Mouse (Mus musculus) small intestine, adult 2 months (tissue): ENCODE results near the gene Tnp2. TPM values are rescaled to one million over a fixed set of nuclear protein-coding genes. Genes with fewer than 3 reads are reported as not detected.

Source experiments
- H3K27ac ChIP-seq: fragments of 200-500 bp; 2 replicates; pipeline ENCODE4 v1.5.1; 2012; ENCODE audit warnings: low read depth, low read length, control low read depth, inconsistent platforms; ENCODE audit not compliant: insufficient read depth
- H3K27me3 ChIP-seq: fragments of 200-500 bp; 2 replicates; pipeline ENCODE4 v1.6.1; 2012; ENCODE audit warnings: mild to moderate bottlenecking, moderate library complexity, low read length, inconsistent platforms; ENCODE audit not compliant: control insufficient read depth, insufficient read depth
- H3K36me3 ChIP-seq: fragments of 200-500 bp; 2 replicates; pipeline ENCODE4 v1.6.1; 2012; ENCODE audit warnings: mild to moderate bottlenecking, low read length, control low read depth, inconsistent platforms; ENCODE audit not compliant: control insufficient read depth, insufficient read depth
- H3K4me1 ChIP-seq: fragments of 200-500 bp; 2 replicates; pipeline ENCODE4 v1.6.1; 2012; ENCODE audit warnings: low read length, inconsistent platforms, mixed read lengths; ENCODE audit not compliant: control insufficient read depth, insufficient read depth, insufficient read length
- H3K4me3 ChIP-seq: fragments of 200-500 bp; 2 replicates; pipeline ENCODE4 v1.5.1; 2012; ENCODE audit warnings: low read depth, mild to moderate bottlenecking, control low read depth, inconsistent platforms, low read length, moderate library complexity
- CTCF ChIP-seq: fragments of 200-500 bp; IDR thresholded peaks from 2 replicates; pipeline ENCODE4 v1.5.1; 2012; ENCODE audit warnings: low read depth, mild to moderate bottlenecking, control low read depth, inconsistent platforms, low read length, moderate library complexity, mixed read lengths; ENCODE audit not compliant: insufficient replicate concordance, insufficient read length; ENCODE audit errors: extremely low read depth
- POLR2A ChIP-seq: fragments of 200-500 bp; IDR thresholded peaks from 2 replicates; pipeline ENCODE4 v1.6.1; 2012; ENCODE audit warnings: low read depth, mild to moderate bottlenecking, control low read depth, inconsistent platforms, low read length, moderate library complexity
- WGBS: fragments of 180-500 bp; shearing (Covaris S2); methylation state at CpG from one replicate; pipeline ENCODE4 v1.1.7; 2018; 5-methylcytosine and 5-hydroxymethylcytosine counted together
- polyA plus RNA-seq: library from polyadenylated mRNA; depleted of rRNA; stranded (reverse); fragments of >200 nt; gene quantifications from 2 replicates; pipeline ENCODE4 v1.2.3, GENCODE M21; 2012

Tnp2 gene
- polyA plus RNA-seq, 1 experiment: not detected

DNA sequence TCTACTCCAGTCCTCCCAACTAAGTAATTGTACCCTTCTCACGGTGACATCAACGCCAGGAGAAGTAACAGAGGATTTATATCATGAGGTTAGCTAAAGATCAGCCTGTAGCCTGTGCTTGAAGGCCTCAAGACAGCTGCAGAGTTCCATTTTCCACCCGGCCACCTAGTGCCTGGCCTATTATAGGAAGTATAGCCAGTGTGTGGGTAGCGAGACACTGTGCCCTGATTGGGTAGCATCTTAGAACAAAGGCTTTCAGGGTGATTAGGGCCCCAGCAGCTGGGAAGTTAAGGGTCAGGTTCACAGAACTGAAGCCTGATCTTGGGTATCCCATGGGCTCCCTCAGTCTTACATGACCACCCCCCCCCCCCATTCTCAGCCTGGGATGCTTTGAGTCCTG is 406 bp upstream of the Tnp2 start:
- no peaks in the 10 kb centered on the region for H3K27me3 ChIP-seq
- peaks cover 16% of the 10 kb centered on the region for H3K4me1 ChIP-seq
- no peak overlapping the region for H3K27ac ChIP-seq
- WGBS: 93% methylated on average over 4 of the region's 4 CpGs
- H3K4me3 ChIP-seq: no peak overlapping the region
- H3K36me3 ChIP-seq: no peaks in the 10 kb centered on the region; the same call in 1 of the 2 replicates
- no peak for TF ChIP-seq POLR2A
- TF ChIP-seq CTCF: no peak

DNA sequence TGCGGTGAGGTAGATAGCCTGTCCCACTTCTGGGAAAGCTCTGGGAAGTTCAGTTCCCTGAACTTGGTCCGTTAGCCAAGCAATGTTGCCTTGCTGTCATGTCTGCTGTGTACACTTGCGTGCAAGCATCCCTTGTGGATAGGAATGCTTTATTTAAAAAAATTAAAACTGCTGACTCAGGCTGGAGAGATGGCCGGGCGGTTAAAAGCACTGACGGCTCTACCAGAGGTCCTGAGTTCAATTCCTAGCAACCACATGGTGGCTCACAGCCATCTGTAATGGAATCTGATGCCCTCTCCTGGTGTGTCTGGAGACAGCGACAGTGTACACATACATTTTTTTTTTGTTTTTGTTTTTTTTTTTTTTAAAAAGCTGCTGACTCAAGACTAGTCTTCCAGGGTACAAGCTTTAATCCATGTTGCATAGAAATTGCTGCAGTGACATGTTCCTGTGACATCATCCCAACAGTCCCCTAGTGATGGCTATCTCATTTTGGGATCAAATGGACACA is 857 bp downstream of the Tnp2 start:
- TF ChIP-seq CTCF (peak; percentile 16; the same call in 1 of the 2 replicates), POLR2A (no peak)
- peaks cover 24% of the 10 kb centered on the region for H3K4me1 ChIP-seq
- no peak overlapping the region for H3K4me3 ChIP-seq
- WGBS: 70% methylated on average over 7 of the region's 7 CpGs
- no peaks in the 10 kb centered on the region for H3K27me3 ChIP-seq
- peaks cover 6% of the 10 kb centered on the region for H3K36me3 ChIP-seq
- H3K27ac ChIP-seq: no peak overlapping the region; the same call in 1 of the 2 replicates

DNA sequence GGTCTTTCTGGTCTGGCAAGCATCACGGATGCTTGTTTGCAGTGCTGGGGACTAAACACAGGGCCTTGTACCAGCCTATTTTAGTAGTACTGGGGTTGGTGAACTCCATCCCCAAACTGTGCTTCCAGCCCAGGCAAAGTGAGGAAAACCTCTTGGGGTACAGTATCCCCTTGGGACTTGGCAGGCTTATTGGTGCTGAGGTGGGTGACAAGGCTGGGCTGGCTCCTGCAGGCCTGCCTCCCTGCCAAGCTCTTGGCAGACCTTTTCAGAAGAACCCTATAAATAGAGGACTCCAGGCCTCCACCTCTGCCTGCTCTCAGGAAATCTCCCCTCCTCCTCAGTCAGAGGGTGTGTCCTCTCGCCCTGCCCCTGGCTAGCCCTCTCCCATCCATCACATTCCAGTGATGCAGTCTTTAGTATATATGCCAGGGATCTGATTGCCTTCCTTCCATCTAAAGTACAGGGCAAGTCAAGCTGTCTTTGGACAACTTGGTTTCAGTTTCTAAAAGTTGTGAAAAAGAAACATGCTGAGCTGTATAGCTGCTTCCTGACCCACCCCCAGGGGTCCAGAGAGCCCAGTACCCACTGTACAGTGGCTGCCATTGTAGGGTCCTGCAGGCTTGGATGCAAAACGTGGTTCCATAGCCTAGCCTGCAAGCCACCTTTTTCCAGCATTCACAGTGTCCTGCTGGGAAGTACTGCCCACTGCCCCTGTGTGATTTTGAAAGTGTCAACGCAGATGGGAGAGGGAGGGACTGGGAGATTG is 1.5 kb downstream of the Tnp2 start:
- peaks cover 24% of the 10 kb centered on the region for H3K4me1 ChIP-seq
- peaks cover 6% of the 10 kb centered on the region for H3K36me3 ChIP-seq
- TF ChIP-seq CTCF: no peak
- no peak; the same call in 1 of the 2 replicates for TF ChIP-seq POLR2A
- peak overlapping the region; percentile 10; the same call in 1 of the 2 replicates for H3K27ac ChIP-seq
- H3K27me3 ChIP-seq: no peaks in the 10 kb centered on the region
- H3K4me3 ChIP-seq: no peak overlapping the region
- 59% methylated on average over 4 of the region's 4 CpGs for WGBS

DNA sequence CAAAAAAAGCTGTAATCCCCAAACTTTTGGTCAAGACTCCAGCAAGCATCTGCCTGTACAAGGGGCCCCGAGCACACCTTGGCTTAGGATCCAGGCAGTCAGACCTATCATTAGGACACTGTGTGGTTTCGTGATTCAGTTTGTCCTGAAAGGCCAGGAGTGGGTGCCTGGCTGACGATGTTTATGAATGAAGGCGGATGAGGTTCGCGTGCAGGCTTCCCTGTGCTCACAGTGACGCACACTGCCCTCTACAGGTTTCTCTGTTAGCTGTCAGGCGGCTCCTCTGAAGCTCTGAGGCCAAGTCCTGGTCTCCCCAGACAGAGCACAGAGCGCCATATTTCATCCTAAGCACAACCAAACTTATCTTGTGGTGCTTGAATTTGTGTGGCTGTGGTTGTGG is 2.2 kb downstream of the Tnp2 start:
- Histone ChIP-seq H3K36me3 (peaks cover 6% of the 10 kb centered on the region), H3K4me1 (peaks cover 24% of the 10 kb centered on the region), H3K27me3 (no peaks in the 10 kb centered on the region), H3K4me3 (peak overlapping the region; percentile 75), H3K27ac (peak overlapping the region; percentile 98)
- TF ChIP-seq CTCF (peak; percentile 88), POLR2A (peak; percentile 36)
- under 1% methylated on average over 9 of the region's 9 CpGs for WGBS

DNA sequence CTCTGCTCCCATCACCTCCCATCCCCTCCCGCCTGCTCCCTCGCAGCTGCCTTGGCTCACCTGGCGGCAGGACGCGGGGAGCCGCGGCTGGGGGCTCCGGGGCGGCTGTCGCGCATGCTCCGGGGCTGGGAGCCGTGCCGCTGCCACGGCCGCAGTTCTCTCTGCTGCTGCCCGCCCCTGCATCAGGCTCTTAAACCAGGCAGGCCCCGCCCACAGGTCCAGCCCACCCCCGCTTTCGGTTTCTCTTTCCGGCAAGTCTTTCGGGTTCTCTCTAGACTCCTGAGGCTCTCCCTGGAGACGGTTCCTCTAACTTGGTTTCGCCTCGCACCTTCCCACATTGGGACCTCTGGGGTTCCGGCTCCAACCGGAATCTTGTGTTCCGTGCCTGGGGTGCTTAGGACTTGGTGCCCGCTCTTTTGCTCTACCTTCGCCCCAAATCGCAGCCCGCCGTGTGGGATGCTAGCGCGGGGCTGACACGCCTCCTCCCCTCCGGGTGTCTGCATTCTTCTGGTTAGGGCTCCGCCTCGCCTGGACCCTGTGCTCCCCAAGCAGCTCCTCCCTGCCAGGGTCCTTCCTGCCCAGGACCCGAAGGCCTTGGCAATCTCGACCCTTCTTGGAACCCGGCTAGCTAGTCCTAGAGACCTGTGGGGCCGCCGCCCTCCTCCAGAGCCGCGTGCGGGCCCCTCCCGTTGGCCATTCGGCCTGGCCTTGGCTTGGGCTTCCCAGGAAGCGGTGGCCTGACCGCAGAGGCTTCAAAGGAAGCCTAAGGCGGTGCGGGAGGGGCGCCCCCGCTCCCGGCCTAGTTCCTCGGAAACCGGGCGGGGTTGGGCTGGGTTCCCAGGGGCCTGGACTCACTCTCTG is 2.9 kb downstream of the Tnp2 start, which contains the start of gene Socs1:
Gene Socs1 (minus strand): TSS at position 166 of the 861 bp plus-strand sequence.
- H3K36me3 ChIP-seq: peaks cover 6% of the 10 kb centered on the region
- H3K27me3 ChIP-seq: no peaks in the 10 kb centered on the region
- peak within 1 kb of the TSS; percentile 98 for H3K27ac ChIP-seq
- WGBS: under 1% methylated on average over 59 of the region's 59 CpGs
- H3K4me3 ChIP-seq: peak within 1 kb of the TSS; percentile 75
- H3K4me1 ChIP-seq: peaks cover 24% of the 10 kb centered on the region
- TF ChIP-seq CTCF: no peak
- peak; percentile 99 for TF ChIP-seq POLR2A

DNA sequence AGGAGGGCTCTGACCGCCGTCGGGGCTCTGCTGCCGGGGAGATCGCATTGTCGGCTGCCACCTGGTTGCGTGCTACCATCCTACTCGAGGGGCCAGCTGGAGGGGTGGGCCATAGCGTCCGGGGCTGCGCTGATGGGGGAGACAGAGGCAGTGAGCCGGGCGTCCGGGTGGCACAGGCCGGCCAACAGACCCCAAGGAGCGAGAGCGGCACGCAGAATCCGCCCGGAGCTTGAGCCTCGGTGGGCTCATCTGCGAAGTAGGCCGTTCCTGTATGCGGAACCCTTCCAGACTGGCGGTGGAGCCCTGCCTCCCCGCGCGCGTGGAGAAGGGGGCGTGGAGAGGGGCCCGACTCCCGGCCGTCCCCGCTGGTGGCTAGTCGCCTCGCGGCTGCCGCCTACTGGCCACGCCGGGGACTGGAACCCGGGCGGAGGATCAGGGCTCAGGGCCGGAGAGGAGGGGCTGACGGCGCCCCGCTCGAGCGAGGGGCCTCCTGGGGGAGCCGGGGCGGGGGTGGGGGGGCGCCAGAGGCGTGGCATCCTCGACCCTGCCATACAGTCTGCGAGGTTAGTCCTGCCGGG is 3.6 kb downstream of the Tnp2 start:
- Histone ChIP-seq H3K4me1 (peaks cover 24% of the 10 kb centered on the region), H3K27me3 (no peaks in the 10 kb centered on the region), H3K27ac (peak overlapping the region; percentile 59), H3K36me3 (peaks cover 6% of the 10 kb centered on the region), H3K4me3 (peak overlapping the region; percentile 75)
- under 1% methylated on average over 55 of the region's 55 CpGs for WGBS
- TF ChIP-seq POLR2A (no peak), CTCF (peak; percentile 73)
